Mouse (Mus musculus) neural tube, embryonic 14.5 days (tissue): ENCODE results near the gene Camkv. TPM values are rescaled to one million over a fixed set of nuclear protein-coding genes. Genes with fewer than 3 reads are reported as not detected.

ENCODE experiments used
- ATAC-seq: fragments of 200-750 bp; cut with Nextera tagmentation; 2 replicates; pipeline ENCODE4 v1.8.0; 2017; ENCODE audit warnings: low read depth, mild to moderate bottlenecking, moderate TSS enrichment, moderate library complexity
- H3K27ac ChIP-seq: fragments of 300-500 bp; sonication (generic); 2 replicates; pipeline ENCODE4 v1.5.1; 2014; ENCODE audit warnings: low read depth, mild to moderate bottlenecking, control low read depth, low read length, moderate library complexity, mixed read lengths
- H3K27me3 ChIP-seq: fragments of 300-500 bp; sonication (generic); 2 replicates; pipeline ENCODE4 v1.6.1; 2014; ENCODE audit warnings: low read length; ENCODE audit not compliant: control insufficient read depth, insufficient read depth
- H3K36me3 ChIP-seq: fragments of 300-500 bp; sonication (generic); 2 replicates; pipeline ENCODE4 v1.6.1; 2014; ENCODE audit warnings: low read length, mixed read lengths; ENCODE audit not compliant: control insufficient read depth, insufficient read depth
- H3K4me1 ChIP-seq: fragments of 300-500 bp; sonication (generic); 2 replicates; pipeline ENCODE4 v1.6.1; 2014; ENCODE audit warnings: low read length; ENCODE audit not compliant: control insufficient read depth, insufficient read depth
- H3K4me2 ChIP-seq: fragments of 300-500 bp; sonication (generic); 2 replicates; pipeline ENCODE4 v1.6.1; 2014; ENCODE audit warnings: mild to moderate bottlenecking, low read depth, low read length, control low read depth
- H3K4me3 ChIP-seq: fragments of 300-500 bp; sonication (generic); 2 replicates; pipeline ENCODE4 v1.5.1; 2014; ENCODE audit warnings: low read depth, low read length, control low read depth, mixed read lengths
- H3K9ac ChIP-seq: fragments of 300-500 bp; sonication (generic); replicated peaks from 2 replicates; pipeline ENCODE4 v1.6.1; 2014; ENCODE audit warnings: low read depth, mild to moderate bottlenecking, control low read depth, low read length, mixed read lengths
- H3K9me3 ChIP-seq: fragments of 300-500 bp; sonication (generic); 2 replicates; pipeline ENCODE4 v1.6.1; 2016; ENCODE audit warnings: low read length; ENCODE audit not compliant: control insufficient read depth
- WGBS: fragments of 180-500 bp; shearing (Covaris S2); extraction: QIAGEN DNeasy Blood & Tissue Kit; methylation state at CpG from one replicate; pipeline ENCODE4 v1.1.7; 2014; 5-methylcytosine and 5-hydroxymethylcytosine counted together
- polyA plus RNA-seq: library from polyadenylated mRNA; unstranded; fragments of >200 nt; fragmentation: Nextera tagmentation; extraction: Ambion mirVana; gene quantifications from 2 replicates; pipeline ENCODE4 v1.2.1, GENCODE M21; 2014

The Camkv gene
- polyA plus RNA-seq, 1 experiment from 2014 or later, result 20.1 TPM

- Histone ChIP-seq H3K4me3 (no peak overlapping the region), H3K9me3 (no peaks in the 10 kb centered on the region), H3K4me2 (no peak overlapping the region), H3K9ac (no peak overlapping the region), H3K27me3 (no peaks in the 10 kb centered on the region), H3K36me3 (no peaks in the 10 kb centered on the region), H3K4me1 (no peaks in the 10 kb centered on the region), H3K27ac (no peak overlapping the region)
- ATAC-seq, result no peak
- WGBS, result 89% methylated on average over 16 of the region's 16 CpGs
Observed at GRCm38 (mm10) chr9:107914764-107915420, 20.6 kb upstream of the Camkv start.

GRCm38 (mm10) chr9:107917895-107918608 lies 17.4 kb upstream of the Camkv start:
- no peak; the same call in 1 of the 2 replicates for ATAC-seq
- no peak overlapping the region for H3K4me3 ChIP-seq

GRCm38 (mm10) chr9:107918884-107919283 lies 16.6 kb upstream of the Camkv start:
- Histone ChIP-seq H3K4me2 (no peak overlapping the region), H3K4me3 (no peak overlapping the region), H3K9ac (no peak overlapping the region), H3K27me3 (no peaks in the 10 kb centered on the region), H3K36me3 (no peaks in the 10 kb centered on the region), H3K27ac (no peak overlapping the region), H3K9me3 (no peaks in the 10 kb centered on the region), H3K4me1 (no peaks in the 10 kb centered on the region)
- ATAC-seq, result no peak
- 81% methylated on average over 6 of the region's 6 CpGs for WGBS

More at GRCm38 (mm10) chr9:107917895-107918608, 17.4 kb upstream of the Camkv start:
- H3K27ac ChIP-seq, result no peak overlapping the region
- no peaks in the 10 kb centered on the region for H3K27me3 ChIP-seq
- H3K36me3 ChIP-seq, result no peaks in the 10 kb centered on the region
- no peaks in the 10 kb centered on the region for H3K4me1 ChIP-seq
- H3K9ac ChIP-seq, result no peak overlapping the region
- 34% methylated on average over 13 of the region's 13 CpGs for WGBS
- no peaks in the 10 kb centered on the region for H3K9me3 ChIP-seq
- H3K4me2 ChIP-seq, result no peak overlapping the region

GRCm38 (mm10) chr9:107919441-107919840 lies 16.0 kb upstream of the Camkv start:
- Histone ChIP-seq H3K9me3 (no peaks in the 10 kb centered on the region), H3K9ac (no peak overlapping the region), H3K4me3 (no peak overlapping the region), H3K27me3 (no peaks in the 10 kb centered on the region), H3K4me1 (no peaks in the 10 kb centered on the region), H3K36me3 (no peaks in the 10 kb centered on the region), H3K27ac (no peak overlapping the region), H3K4me2 (no peak overlapping the region)
- 90% methylated on average over 5 of the region's 5 CpGs for WGBS
- no peak for ATAC-seq

- H3K36me3 ChIP-seq, result no peaks in the 10 kb centered on the region
- H3K9me3 ChIP-seq, result no peaks in the 10 kb centered on the region
- H3K4me2 ChIP-seq, result no peak overlapping the region
- H3K27me3 ChIP-seq, result no peaks in the 10 kb centered on the region
- H3K27ac ChIP-seq, result no peak overlapping the region
- WGBS, result 32% methylated on average over 7 of the region's 7 CpGs
- no peak overlapping the region for H3K4me3 ChIP-seq
- no peak overlapping the region for H3K9ac ChIP-seq
- H3K4me1 ChIP-seq, result peaks cover 7% of the 10 kb centered on the region; the same call in 1 of the 2 replicates
- ATAC-seq, result no peak
Observed at GRCm38 (mm10) chr9:107923021-107923420, 12.5 kb upstream of the Camkv start.

- ATAC-seq, result no peak
- no peak overlapping the region for H3K27ac ChIP-seq
- 57% methylated on average over 6 of the region's 6 CpGs for WGBS
Observed at GRCm38 (mm10) chr9:107923956-107924355, 11.5 kb upstream of the Camkv start.

GRCm38 (mm10) chr9:107925251-107925650 lies 10.2 kb upstream of the Camkv start:
- no peaks in the 10 kb centered on the region for H3K27me3 ChIP-seq
- no peak overlapping the region for H3K9ac ChIP-seq
- H3K27ac ChIP-seq, result no peak overlapping the region
- no peak overlapping the region for H3K4me2 ChIP-seq
- H3K4me3 ChIP-seq, result no peak overlapping the region
- H3K4me1 ChIP-seq, result peaks cover 7% of the 10 kb centered on the region; the same call in 1 of the 2 replicates
- 39% methylated on average over 2 of the region's 3 CpGs for WGBS
- H3K9me3 ChIP-seq, result no peaks in the 10 kb centered on the region
- no peak for ATAC-seq
- no peaks in the 10 kb centered on the region for H3K36me3 ChIP-seq

More at GRCm38 (mm10) chr9:107923956-107924355, 11.5 kb upstream of the Camkv start:
- H3K9me3 ChIP-seq, result no peaks in the 10 kb centered on the region
- peaks cover 7% of the 10 kb centered on the region; the same call in 1 of the 2 replicates for H3K4me1 ChIP-seq
- no peak overlapping the region for H3K4me3 ChIP-seq
- no peaks in the 10 kb centered on the region for H3K27me3 ChIP-seq
- H3K36me3 ChIP-seq, result no peaks in the 10 kb centered on the region
- H3K4me2 ChIP-seq, result no peak overlapping the region
- H3K9ac ChIP-seq, result no peak overlapping the region

- WGBS, result 54% methylated on average over 9 of the region's 9 CpGs
- no peak overlapping the region for H3K9ac ChIP-seq
Observed at GRCm38 (mm10) chr9:107926920-107927420, 8.5 kb upstream of the Camkv start.

GRCm38 (mm10) chr9:107927749-107928148 lies 7.7 kb upstream of the Camkv start:
- WGBS, result 88% methylated on average over 5 of the region's 5 CpGs
- no peaks in the 10 kb centered on the region for H3K27me3 ChIP-seq
- H3K4me2 ChIP-seq, result no peak overlapping the region
- ATAC-seq, result no peak
- H3K4me3 ChIP-seq, result no peak overlapping the region
- no peak overlapping the region for H3K9ac ChIP-seq
- peaks cover 10% of the 10 kb centered on the region; the same call in 1 of the 2 replicates for H3K4me1 ChIP-seq
- H3K36me3 ChIP-seq, result no peaks in the 10 kb centered on the region
- no peak overlapping the region for H3K27ac ChIP-seq
- no peaks in the 10 kb centered on the region for H3K9me3 ChIP-seq

More at GRCm38 (mm10) chr9:107926920-107927420, 8.5 kb upstream of the Camkv start:
- Histone ChIP-seq H3K27me3 (no peaks in the 10 kb centered on the region), H3K9me3 (no peaks in the 10 kb centered on the region), H3K4me1 (peaks cover 7% of the 10 kb centered on the region; the same call in 1 of the 2 replicates), H3K4me2 (no peak overlapping the region), H3K36me3 (no peaks in the 10 kb centered on the region), H3K27ac (no peak overlapping the region), H3K4me3 (no peak overlapping the region)
- no peak for ATAC-seq
